Mouse (Mus musculus) CH12.LX (cell line): Measurements from ENCODE around the gene Crnkl1.

Experiments
- CTCF ChIP-seq, 2 experiments: IDR thresholded peaks in 1 of 2; conservative IDR thresholded peaks in 1 of 2; 2 replicates each; pipeline ENCODE4 v1.5.1; 2011 to 2012; ENCODE audit warnings: low read depth in 2 of 2, low read length in 2 of 2, improper control_type of control experiment in 1 of 2, inconsistent platforms in 1 of 2, mild to moderate bottlenecking in 1 of 2, moderate library complexity in 1 of 2
- E2F4 ChIP-seq: IDR thresholded peaks from 2 replicates; pipeline ENCODE4 v1.6.1; 2011; ENCODE audit warnings: low read depth, low read length, improper control_type of control experiment; ENCODE audit not compliant: insufficient replicate concordance
- EP300 ChIP-seq: IDR thresholded peaks from 2 replicates; pipeline ENCODE4 v1.6.1; 2011; ENCODE audit warnings: low read length, improper control_type of control experiment
- KAT2A ChIP-seq: IDR thresholded peaks from 2 replicates; pipeline ENCODE4 v1.6.1; 2012; ENCODE audit warnings: low read length, improper control_type of control experiment, inconsistent platforms; ENCODE audit not compliant: insufficient replicate concordance
- SIN3A ChIP-seq: IDR thresholded peaks from 2 replicates; pipeline ENCODE4 v1.6.1; 2012; ENCODE audit warnings: low read length, improper control_type of control experiment, inconsistent platforms
- USF2 ChIP-seq: conservative IDR thresholded peaks from 2 replicates; pipeline ENCODE4 v1.6.1; 2011; ENCODE audit warnings: low read depth, low read length, improper control_type of control experiment

GRCm38 (mm10) chr2:145958551-145958950, 23.7 kb upstream of the Crnkl1 start:
- no peak for TF ChIP-seq EP300
- no peak for TF ChIP-seq E2F4
- no peak for TF ChIP-seq CTCF (conservative IDR thresholded peaks at IDR 0.05 in 1 of 2, IDR thresholded peaks at IDR 0.05 in 1 of 2; ENCODE audit: low read depth in 2 of 2, low read length in 2 of 2)
- TF ChIP-seq KAT2A, result no peak
- no peak for TF ChIP-seq SIN3A
- TF ChIP-seq USF2, result no peak
